6 mouse cellular contexts compared by ENCODE assay signal in the genomic region with DNA sequence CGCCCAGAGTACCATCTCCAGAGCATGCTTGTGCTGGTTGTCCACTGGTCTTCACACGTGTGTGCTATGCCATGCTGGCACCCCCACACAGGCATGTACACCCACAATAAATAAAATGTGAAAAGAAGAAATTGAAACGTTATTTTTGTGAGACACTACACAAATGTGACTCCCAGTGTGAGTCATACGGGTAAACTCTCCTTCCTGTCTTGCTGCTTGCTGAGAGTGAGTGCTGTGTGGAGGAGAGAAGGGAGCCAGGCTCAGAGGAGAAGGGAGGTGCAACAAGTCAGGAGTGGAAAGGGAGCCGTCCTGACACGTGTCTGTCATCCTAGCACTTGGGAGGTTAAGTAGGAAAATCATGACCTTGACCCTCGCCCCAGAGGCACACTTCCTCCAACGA. TPM values are rescaled to one million over a fixed set of nuclear protein-coding genes. Genes with fewer than 3 reads are reported as not detected.
DNase-seq lines count a peak whose midpoint lies in the region; ATAC-seq and TF ChIP-seq lines count a peak whose summit lies in the region.
"Not testable (repeated sequence)": the region's sequence is repeated elsewhere in the genome, so short reads cannot be mapped to it uniquely, and the experiment has no call there.

No protein-coding gene starts in this region.

- H3K4me2 ChIP-seq in heart, embryonic 16.5 days (ENCODE audit: low read depth, low read length); intestine, embryonic 16.5 days (ENCODE audit: low read depth, low read length); lung, postnatal 0 days (replicated peaks; ENCODE audit: low read depth, low read length); stomach, postnatal 0 days (replicated peaks; ENCODE audit: low read depth): not testable (repeated sequence)

- not testable (repeated sequence) for TF ChIP-seq CTCF in lung, postnatal 0 days (IDR thresholded peaks at IDR 0.05); stomach, postnatal 0 days (IDR thresholded peaks at IDR 0.05; ENCODE audit: low read depth)

- H3K4me1 ChIP-seq in heart, embryonic 16.5 days (ENCODE audit: control insufficient read depth, insufficient read depth, low read length); intestine, embryonic 16.5 days (ENCODE audit: control insufficient read depth, insufficient read depth, low read length); lung, postnatal 0 days (ENCODE audit: insufficient read depth, low read depth, low read length); stomach, postnatal 0 days (replicated peaks; ENCODE audit: control insufficient read depth, insufficient read depth): not testable (repeated sequence)

- H3K9ac ChIP-seq in heart, embryonic 16.5 days (ENCODE audit: low read length); intestine, embryonic 16.5 days (ENCODE audit: low read depth, low read length); lung, postnatal 0 days (replicated peaks; ENCODE audit: low read depth); stomach, postnatal 0 days (ENCODE audit: low read length): not testable (repeated sequence)

- WGBS in heart, embryonic 16.5 days = no CpG with 5 or more reads among the region's 8 CpGs
- WGBS in intestine, embryonic 16.5 days = no CpG with 5 or more reads among the region's 8 CpGs
- WGBS in lung, postnatal 0 days = no CpG with 5 or more reads among the region's 8 CpGs
- WGBS in stomach, postnatal 0 days = no CpG with 5 or more reads among the region's 8 CpGs

- H3K27me3 ChIP-seq in heart, embryonic 16.5 days (ENCODE audit: control insufficient read depth, insufficient read depth, low read length); intestine, embryonic 16.5 days (replicated peaks; ENCODE audit: control insufficient read depth, insufficient read depth, low read length); lung, postnatal 0 days (replicated peaks; ENCODE audit: insufficient read depth, low read length); stomach, postnatal 0 days (ENCODE audit: control insufficient read depth, insufficient read depth, low read length): not testable (repeated sequence)

- TF ChIP-seq EP300 in lung, postnatal 0 days (IDR thresholded peaks at IDR 0.05); stomach, postnatal 0 days (optimal IDR thresholded peaks at IDR 0.05): not testable (repeated sequence)

- ATAC-seq in activated CD4-positive, CD25-positive, alpha-beta regulatory T cell, adult 4 months = peak; percentile 46
- peak; percentile 78 for ATAC-seq in frontal cortex, adult (ENCODE audit: low TSS enrichment)
- ATAC-seq in heart, embryonic 16.5 days (replicated peaks; ENCODE audit: extremely low read depth, insufficient read depth, low FRiP score) = 0 out of 2 replicates have a peak, but pooled peaks have one; percentile 14
- peak; percentile 31; the same call in 1 of the 2 replicates for ATAC-seq in intestine, embryonic 16.5 days
- peak; percentile 33 for ATAC-seq in lung, postnatal 0 days
- ATAC-seq in stomach, postnatal 0 days (ENCODE audit: low FRiP score, low TSS enrichment) = peak; percentile 56; the same call in 1 of the 2 replicates

- H3K9me3 ChIP-seq in heart, embryonic 16.5 days (replicated peaks; ENCODE audit: control insufficient read depth, low read length); intestine, embryonic 16.5 days (ENCODE audit: control insufficient read depth, low read length); lung, postnatal 0 days (ENCODE audit: low read length); stomach, postnatal 0 days (ENCODE audit: control insufficient read depth, low read length): not testable (repeated sequence)

- not testable (repeated sequence) for DNase-seq in lung, postnatal 0 days (ENCODE audit: low spot score); stomach, postnatal 0 days (ENCODE audit: low spot score)

- H3K4me3 ChIP-seq in heart, embryonic 16.5 days (ENCODE audit: low read length); intestine, embryonic 16.5 days (ENCODE audit: low read length); lung, postnatal 0 days (ENCODE audit: low read depth, low read length); stomach, postnatal 0 days (ENCODE audit: low read depth, low read length): not testable (repeated sequence)

- peaks cover 21% of the 10 kb centered on the region for H3K36me3 ChIP-seq in heart, embryonic 16.5 days (ENCODE audit: control insufficient read depth, insufficient read depth)
- H3K36me3 ChIP-seq in intestine, embryonic 16.5 days (ENCODE audit: control insufficient read depth, insufficient read depth, low read length) = not testable (repeated sequence)
- H3K36me3 ChIP-seq in lung, postnatal 0 days (ENCODE audit: insufficient read depth, low read length) = peaks cover 12% of the 10 kb centered on the region
- H3K36me3 ChIP-seq in stomach, postnatal 0 days (ENCODE audit: control insufficient read depth, insufficient read depth, low read length) = peaks cover 10% of the 10 kb centered on the region

- H3K27ac ChIP-seq in heart, embryonic 16.5 days (ENCODE audit: low read length); intestine, embryonic 16.5 days (ENCODE audit: low read length); lung, postnatal 0 days (ENCODE audit: low read length); stomach, postnatal 0 days (replicated peaks): not testable (repeated sequence)

RNA-seq across cellular contexts. Expression of gene Gon4l, which starts 32.1 kb away (rescaled TPM):
- polyA plus RNA-seq in activated CD4-positive, CD25-positive, alpha-beta regulatory T cell, adult 4 months (2017; shearing (Covaris generic)) = 10 to 100 TPM; 13.7 to 16.1 TPM
- polyA plus RNA-seq in heart, embryonic 16.5 days (2015; fragmentation: Nextera tagmentation; extraction: Ambion mirVana) = 6.9 and 7.3 TPM in 2 replicates
- 6.6 and 7.0 TPM in 2 replicates for polyA plus RNA-seq in intestine, embryonic 16.5 days (2015; fragmentation: Nextera tagmentation; extraction: Ambion mirVana)
- polyA plus RNA-seq in lung, postnatal 0 days (2015; fragmentation: Nextera tagmentation; extraction: Ambion mirVana) = 4.6 and 5.0 TPM in 2 replicates
- polyA plus RNA-seq in stomach, postnatal 0 days (2015; fragmentation: Nextera tagmentation; extraction: Ambion mirVana) = 2.8 TPM in 2 replicates

RNA-seq across cellular contexts. Expression of gene Msto1, which starts 46.6 kb away (rescaled TPM):
- 10 to 100 TPM; 23.7 to 30.8 TPM for polyA plus RNA-seq in activated CD4-positive, CD25-positive, alpha-beta regulatory T cell, adult 4 months (2017; shearing (Covaris generic))
- polyA plus RNA-seq in heart, embryonic 16.5 days (2015; fragmentation: Nextera tagmentation; extraction: Ambion mirVana) = 46.2 and 47.5 TPM in 2 replicates
- polyA plus RNA-seq in intestine, embryonic 16.5 days (2015; fragmentation: Nextera tagmentation; extraction: Ambion mirVana) = 43.4 and 45.6 TPM in 2 replicates
- 23.2 and 24.6 TPM in 2 replicates for polyA plus RNA-seq in lung, postnatal 0 days (2015; fragmentation: Nextera tagmentation; extraction: Ambion mirVana)
- 23.6 and 24.9 TPM in 2 replicates for polyA plus RNA-seq in stomach, postnatal 0 days (2015; fragmentation: Nextera tagmentation; extraction: Ambion mirVana)

Comparison
In these comparisons a context has a peak if more than half of its experiments do, and no peak if none do; other contexts are left out.
1. ATAC-seq: peak in every context shown above with its lines; median percentile 78 in frontal cortex, adult; 56 in stomach, postnatal 0 days; 46 in activated CD4-positive, CD25-positive, alpha-beta regulatory T cell, adult 4 months; 33 in lung, postnatal 0 days; 31 in intestine, embryonic 16.5 days; 14 in heart, embryonic 16.5 days.